Comparison of ENCODE assay signal across 9 mouse cellular contexts in genomic region chr6:52197271-52197670, GRCm38 (mm10). TPM values are rescaled to one million over a fixed set of nuclear protein-coding genes. Genes with fewer than 3 reads are reported as not detected.
DNase-seq lines count a peak whose midpoint lies in the region; ATAC-seq and TF ChIP-seq lines count a peak whose summit lies in the region.
"Had no signal": no experiment of that assay in that cellular context is flagged by ENCODE, and none has a peak within 500 bp of the region (broad histone marks: within the 10 kb centered on the region; RNA-seq: fewer than 3 reads in every experiment).

No protein-coding gene starts in this region.

- under 1% methylated on average over 10 of the region's 10 CpGs for WGBS in forebrain, postnatal 0 days
- 2% methylated on average over 10 of the region's 10 CpGs for whole genome bisulfite sequencing in forebrain, embryonic 15.5 days
- WGBS in intestine, postnatal 0 days, result 13% methylated on average over 10 of the region's 10 CpGs

- H3K9ac ChIP-seq in forebrain, postnatal 0 days, result no peak overlapping the region
- H3K9ac ChIP-seq in forebrain, embryonic 15.5 days (replicated peaks), result no peak overlapping the region
- H3K9ac ChIP-seq in intestine, postnatal 0 days (ENCODE audit: low read depth, low read length), result no peak overlapping the region
- H3K9ac ChIP-seq: embryonic facial prominence, embryonic 15.5 days had no signal

- peak; percentile 51; the same call in 1 of the 2 replicates for ATAC-seq in forebrain, postnatal 0 days
- no peak for ATAC-seq in forebrain, embryonic 15.5 days (replicated peaks)
- 0 out of 2 replicates have a peak, but pooled peaks have one; percentile 34 for ATAC-seq in intestine, postnatal 0 days

- peaks cover 99% of the 10 kb centered on the region for H3K27me3 ChIP-seq in forebrain, postnatal 0 days (ENCODE audit: insufficient read depth, low read length)
- peaks cover 100% of the 10 kb centered on the region for H3K27me3 ChIP-seq in forebrain, embryonic 15.5 days
- 0 out of 2 replicates have a peak, but pooled peaks cover under 1% of the 10 kb centered on the region for H3K27me3 ChIP-seq in intestine, postnatal 0 days (replicated peaks; ENCODE audit: control insufficient read depth, insufficient read depth, low read length)

- no peaks in the 10 kb centered on the region for H3K36me3 ChIP-seq in forebrain, postnatal 0 days (ENCODE audit: insufficient read depth)
- H3K36me3 ChIP-seq in forebrain, embryonic 15.5 days, result no peaks in the 10 kb centered on the region
- H3K36me3 ChIP-seq in intestine, postnatal 0 days (ENCODE audit: control insufficient read depth, insufficient read depth), result no peaks in the 10 kb centered on the region
- H3K36me3 ChIP-seq: embryonic facial prominence, embryonic 15.5 days had no signal

- peak; percentile 54 for TF ChIP-seq CTCF in forebrain, postnatal 0 days (IDR thresholded peaks at IDR 0.05; ENCODE audit: low read depth)
- peak; percentile 74 for TF ChIP-seq CTCF in intestine, postnatal 0 days (IDR thresholded peaks at IDR 0.05; ENCODE audit: low read depth)

- H3K27ac ChIP-seq in forebrain, postnatal 0 days (ENCODE audit: low read depth, low read length), result no peak overlapping the region
- H3K27ac ChIP-seq in forebrain, embryonic 15.5 days (replicated peaks), result no peak overlapping the region
- no peak overlapping the region for H3K27ac ChIP-seq in intestine, postnatal 0 days (ENCODE audit: low read depth, low read length)
- H3K27ac ChIP-seq: embryonic facial prominence, embryonic 15.5 days had no signal

- DNase-seq in forebrain, postnatal 0 days, result no peak
- peak; percentile 69 to 73 for DNase-seq in adrenal gland, postnatal 36 days
- DNase-seq in lung, postnatal 10 days, result peak; percentile 87
- no peak for DNase-seq in ovary, postnatal 36 days (ENCODE audit: low spot score)
- DNase-seq in thymus, adult 18-20 months, result no peak
- DNase-seq in spleen, postnatal 4 days (ENCODE audit: low spot score in 2 of 2), result no peak

- no peak overlapping the region for H3K4me2 ChIP-seq in forebrain, postnatal 0 days (ENCODE audit: low read depth)
- no peak overlapping the region for H3K4me2 ChIP-seq in forebrain, embryonic 15.5 days (replicated peaks)
- peak overlapping the region; percentile 33; the same call in 1 of the 2 replicates for H3K4me2 ChIP-seq in intestine, postnatal 0 days (replicated peaks; ENCODE audit: low read depth)
- H3K4me2 ChIP-seq: embryonic facial prominence, embryonic 15.5 days had no signal

- H3K9me3 ChIP-seq in forebrain, postnatal 0 days (ENCODE audit: low read length), result no peaks in the 10 kb centered on the region
- H3K9me3 ChIP-seq in forebrain, embryonic 15.5 days, result no peaks in the 10 kb centered on the region
- H3K9me3 ChIP-seq in intestine, postnatal 0 days (ENCODE audit: control insufficient read depth), result no peaks in the 10 kb centered on the region
- H3K9me3 ChIP-seq: embryonic facial prominence, embryonic 15.5 days had no signal

- no peak overlapping the region for H3K4me3 ChIP-seq in forebrain, postnatal 0 days (ENCODE audit: low read depth, low read length)
- no peak overlapping the region for H3K4me3 ChIP-seq in forebrain, embryonic 15.5 days
- no peak overlapping the region for H3K4me3 ChIP-seq in intestine, postnatal 0 days (ENCODE audit: low read depth, low read length)
- H3K4me3 ChIP-seq: embryonic facial prominence, embryonic 15.5 days had no signal

- no peaks in the 10 kb centered on the region for H3K4me1 ChIP-seq in forebrain, postnatal 0 days (ENCODE audit: insufficient read depth)
- peaks cover under 1% of the 10 kb centered on the region; the same call in 1 of the 2 replicates for H3K4me1 ChIP-seq in forebrain, embryonic 15.5 days
- no peaks in the 10 kb centered on the region; the same call in 1 of the 2 replicates for H3K4me1 ChIP-seq in intestine, postnatal 0 days (replicated peaks; ENCODE audit: control insufficient read depth, insufficient read depth, low read length)

RNA-seq across cellular contexts. Expression of gene Hoxa4, which starts 5.7 kb away (rescaled TPM):
- not detected in 2 replicates for total RNA-seq in forebrain, postnatal 0 days (2014; rRNA removed)
- polyA plus RNA-seq in forebrain, postnatal 0 days (2015; fragmentation: Nextera tagmentation; extraction: Ambion mirVana), result not detected in 2 replicates
- not detected in 2 replicates for polyA plus RNA-seq in forebrain, embryonic 15.5 days (2015; fragmentation: Nextera tagmentation; extraction: Ambion mirVana)
- 1 to 10 TPM; 2.6 to 3.1 TPM for total RNA-seq in adrenal gland, postnatal 36 days (2021)
- 3.6 and 4.5 TPM in 2 replicates for polyA plus RNA-seq in intestine, postnatal 0 days (2015; fragmentation: Nextera tagmentation; extraction: Ambion mirVana)

RNA-seq across cellular contexts. Expression of gene Hoxa5, which starts 7.1 kb away (rescaled TPM):
- not detected in 2 replicates for total RNA-seq in forebrain, postnatal 0 days (2014; rRNA removed)
- polyA plus RNA-seq in forebrain, postnatal 0 days (2015; fragmentation: Nextera tagmentation; extraction: Ambion mirVana), result not detected in 2 replicates
- not detected in 2 replicates for polyA plus RNA-seq in forebrain, embryonic 15.5 days (2015; fragmentation: Nextera tagmentation; extraction: Ambion mirVana)
- 10 to 100 TPM; 14.7 to 27.8 TPM for total RNA-seq in adrenal gland, postnatal 36 days (2021)
- 14.8 and 15.3 TPM in 2 replicates for polyA plus RNA-seq in intestine, postnatal 0 days (2015; fragmentation: Nextera tagmentation; extraction: Ambion mirVana)

RNA-seq across cellular contexts. Expression of gene Hoxa6, which starts 11.3 kb away (rescaled TPM):
- total RNA-seq in forebrain, postnatal 0 days (2014; rRNA removed), result not detected in 2 replicates
- polyA plus RNA-seq in forebrain, postnatal 0 days (2015; fragmentation: Nextera tagmentation; extraction: Ambion mirVana), result not detected in 2 replicates
- polyA plus RNA-seq in forebrain, embryonic 15.5 days (2015; fragmentation: Nextera tagmentation; extraction: Ambion mirVana), result not detected in 2 replicates
- total RNA-seq in adrenal gland, postnatal 36 days (2021), result 1 to 10 TPM; 2.5 to 4.6 TPM
- polyA plus RNA-seq in intestine, postnatal 0 days (2015; fragmentation: Nextera tagmentation; extraction: Ambion mirVana), result 0.76 and 0.81 TPM in 2 replicates
- polyA plus RNA-seq: embryonic facial prominence, embryonic 15.5 days had no signal

RNA-seq across cellular contexts. Expression of gene Hoxa3, which starts 15.9 kb away (rescaled TPM):
- total RNA-seq in forebrain, postnatal 0 days (2014; rRNA removed), result 0.23 TPM in 1 of 2 replicates, not detected in the other
- polyA plus RNA-seq in forebrain, postnatal 0 days (2015; fragmentation: Nextera tagmentation; extraction: Ambion mirVana), result not detected in 2 replicates
- not detected in 2 replicates for polyA plus RNA-seq in forebrain, embryonic 15.5 days (2015; fragmentation: Nextera tagmentation; extraction: Ambion mirVana)
- total RNA-seq in adrenal gland, postnatal 36 days (2021), result 1 to 10 TPM; 3.7 TPM
- 3.4 and 3.6 TPM in 2 replicates for polyA plus RNA-seq in intestine, postnatal 0 days (2015; fragmentation: Nextera tagmentation; extraction: Ambion mirVana)

RNA-seq across cellular contexts. Expression of gene Gm28308, which starts 15.9 kb away (rescaled TPM):
- total RNA-seq in forebrain, postnatal 0 days (2014; rRNA removed), result not detected in 2 replicates
- polyA plus RNA-seq in forebrain, postnatal 0 days (2015; fragmentation: Nextera tagmentation; extraction: Ambion mirVana), result not detected in 2 replicates
- not detected in 2 replicates for polyA plus RNA-seq in forebrain, embryonic 15.5 days (2015; fragmentation: Nextera tagmentation; extraction: Ambion mirVana)
- 1 to 10 TPM; 1.5 to 2.8 TPM for total RNA-seq in adrenal gland, postnatal 36 days (2021)
- polyA plus RNA-seq in intestine, postnatal 0 days (2015; fragmentation: Nextera tagmentation; extraction: Ambion mirVana), result not detected in 2 replicates
- polyA plus RNA-seq: embryonic facial prominence, embryonic 15.5 days had no signal

Comparison
In these comparisons a context has a peak if more than half of its experiments do, and no peak if none do; other contexts are left out.
1. DNase-seq: peak in adrenal gland, postnatal 36 days (2 of 2) and lung, postnatal 10 days (single experiment); none in forebrain, postnatal 0 days (single experiment), ovary, postnatal 36 days (single experiment), thymus, adult 18-20 months (0 of 2) and spleen, postnatal 4 days (0 of 2).
2. RNA of gene Hoxa5, which starts 7.1 kb away (polyA plus RNA-seq): 14.8 to 15.3 TPM in intestine, postnatal 0 days; not detected in forebrain, postnatal 0 days and not detected in forebrain, embryonic 15.5 days; every median in the first group is over 10 times any median in the second.